Mouse (Mus musculus) intestine, embryonic 16.5 days (tissue): ENCODE data around the gene Cbfb. TPM values are rescaled to one million over a fixed set of nuclear protein-coding genes. Genes with fewer than 3 reads are reported as not detected.
"Not testable (repeated sequence)": the region's sequence is repeated elsewhere in the genome, so short reads cannot be mapped to it uniquely, and the experiment has no call there.

ENCODE experiments used
- ATAC-seq: fragments of 200-750 bp; cut with Nextera tagmentation; 2 replicates; pipeline ENCODE4 v1.8.0; 2017; ENCODE audit warnings: moderate TSS enrichment, moderate library complexity
- H3K27ac ChIP-seq: fragments of 300-500 bp; sonication (generic); 2 replicates; pipeline ENCODE4 v1.5.1; 2014; ENCODE audit warnings: mild to moderate bottlenecking, low read length
- H3K27me3 ChIP-seq: fragments of 300-500 bp; sonication (generic); replicated peaks from 2 replicates; pipeline ENCODE4 v1.6.1; 2014; ENCODE audit warnings: low read length, control low read depth, mixed read lengths; ENCODE audit not compliant: control insufficient read depth, insufficient read depth
- H3K36me3 ChIP-seq: fragments of 300-500 bp; sonication (generic); 2 replicates; pipeline ENCODE4 v1.6.1; 2014; ENCODE audit warnings: low read length, control low read depth; ENCODE audit not compliant: control insufficient read depth, insufficient read depth
- H3K4me1 ChIP-seq: fragments of 300-500 bp; sonication (generic); 2 replicates; pipeline ENCODE4 v1.6.1; 2014; ENCODE audit warnings: low read length, control low read depth, mixed read lengths; ENCODE audit not compliant: control insufficient read depth, insufficient read depth
- H3K4me2 ChIP-seq: fragments of 300-500 bp; sonication (generic); 2 replicates; pipeline ENCODE4 v1.6.1; 2014; ENCODE audit warnings: low read depth, low read length, control low read depth
- H3K4me3 ChIP-seq: fragments of 300-500 bp; sonication (generic); 2 replicates; pipeline ENCODE4 v1.5.1; 2014; ENCODE audit warnings: mild to moderate bottlenecking, low read length
- H3K9ac ChIP-seq: fragments of 300-500 bp; sonication (generic); 2 replicates; pipeline ENCODE4 v1.6.1; 2014; ENCODE audit warnings: low read depth, low read length
- H3K9me3 ChIP-seq: fragments of 300-500 bp; sonication (generic); 2 replicates; pipeline ENCODE4 v1.6.1; 2016; ENCODE audit warnings: low read length, control low read depth; ENCODE audit not compliant: control insufficient read depth
- WGBS: fragments of 180-500 bp; shearing (Covaris S2); extraction: QIAGEN DNeasy Blood & Tissue Kit; methylation state at CpG from one replicate; pipeline ENCODE4 v1.1.7; 2014; 5-methylcytosine and 5-hydroxymethylcytosine counted together
- polyA plus RNA-seq: library from polyadenylated mRNA; unstranded; fragments of >200 nt; fragmentation: Nextera tagmentation; extraction: Ambion mirVana; gene quantifications from 2 replicates; pipeline ENCODE4 v1.2.1, GENCODE M21; 2015

Cbfb gene
- polyA plus RNA-seq, 1 experiment from 2014 or later, result 28.2 TPM

DNA sequence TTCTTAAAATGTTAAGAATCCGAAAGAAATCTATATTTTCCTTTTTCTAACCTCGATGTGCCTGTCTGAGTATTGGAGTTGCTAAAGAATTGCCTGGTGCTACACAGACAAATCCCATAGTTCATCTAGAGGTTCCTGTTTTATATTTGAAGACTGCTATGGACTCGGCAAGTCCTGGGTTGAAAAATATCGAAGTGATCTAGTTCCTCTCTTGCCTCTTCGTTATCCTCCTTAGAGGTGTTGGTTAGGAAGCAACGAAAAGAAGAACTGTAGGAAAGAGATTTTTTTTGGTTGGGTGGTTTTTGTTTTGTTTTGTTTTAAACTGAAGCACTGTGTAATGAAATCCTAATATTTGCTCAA lies 1.5 kb downstream of the Cbfb start:
- no peaks in the 10 kb centered on the region for H3K9me3 ChIP-seq
- peaks cover under 1% of the 10 kb centered on the region; the same call in 1 of the 2 replicates for H3K36me3 ChIP-seq
- ATAC-seq, result no peak
- H3K27ac ChIP-seq, result no peak overlapping the region
- peak overlapping the region; percentile 98; the same call in 1 of the 2 replicates for H3K9ac ChIP-seq
- WGBS, result 14% methylated on average over 6 of the region's 6 CpGs
- peaks cover 7% of the 10 kb centered on the region; the same call in 1 of the 2 replicates for H3K4me1 ChIP-seq
- H3K4me2 ChIP-seq, result peak overlapping the region; percentile 63
- peak overlapping the region; percentile 95 for H3K4me3 ChIP-seq
- H3K27me3 ChIP-seq, result no peaks in the 10 kb centered on the region

DNA sequence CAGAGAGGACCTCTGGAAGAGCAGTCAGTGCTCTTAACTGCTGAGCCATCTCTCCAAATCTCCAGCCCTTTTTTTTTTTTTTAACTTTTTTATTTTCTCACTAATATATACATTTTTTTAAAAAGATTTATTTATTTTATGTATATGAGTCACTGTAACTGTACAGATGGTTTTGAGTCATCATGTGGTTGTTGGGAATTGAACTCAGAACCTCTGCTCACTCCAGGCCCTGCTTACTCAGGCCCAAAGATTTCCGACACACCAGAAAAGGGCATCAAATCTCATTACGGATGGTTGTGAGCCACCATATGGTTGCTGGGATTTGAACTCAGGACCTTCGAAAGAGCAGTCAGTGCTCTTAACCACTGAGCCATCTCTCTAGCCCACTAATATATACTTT lies 4.8 kb downstream of the Cbfb start:
- WGBS, result 88% methylated on average over 3 of the region's 3 CpGs
- not testable (repeated sequence) for H3K27ac ChIP-seq, ATAC-seq, H3K36me3 ChIP-seq, H3K9ac ChIP-seq, H3K4me2 ChIP-seq, H3K27me3 ChIP-seq, H3K9me3 ChIP-seq, H3K4me1 ChIP-seq, H3K4me3 ChIP-seq

DNA sequence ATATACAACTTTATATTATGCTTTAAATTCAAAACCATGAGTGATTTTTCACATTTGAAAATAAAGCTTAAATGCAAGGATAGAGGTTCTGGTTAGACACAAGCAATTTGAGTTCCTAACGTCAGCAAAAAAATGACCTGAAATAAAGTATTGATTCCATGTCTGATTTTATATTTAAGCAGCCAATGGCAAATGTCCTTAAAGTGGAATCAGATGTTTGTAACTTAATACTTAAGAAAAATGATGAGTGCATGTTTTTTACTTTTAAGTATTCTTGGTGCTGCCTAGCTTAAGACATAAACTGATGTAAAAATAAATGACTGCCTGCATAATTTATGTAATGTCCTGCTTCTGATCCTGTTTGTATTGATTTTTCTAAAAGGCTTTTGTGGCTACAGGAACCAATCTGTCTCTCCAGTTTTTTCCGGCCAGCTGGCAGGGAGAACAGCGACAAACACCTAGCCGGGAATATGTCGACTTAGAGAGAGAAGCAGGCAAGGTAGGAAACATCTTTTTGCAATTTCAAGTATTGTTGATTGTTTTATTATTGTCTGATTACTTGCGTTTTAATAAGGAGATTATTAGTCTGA lies 7.8 kb downstream of the Cbfb start:
- no peak overlapping the region for H3K9ac ChIP-seq
- WGBS, result 81% methylated on average over 6 of the region's 6 CpGs
- H3K4me2 ChIP-seq, result no peak overlapping the region
- H3K36me3 ChIP-seq, result peaks cover 4% of the 10 kb centered on the region; the same call in 1 of the 2 replicates
- no peak overlapping the region for H3K27ac ChIP-seq
- no peaks in the 10 kb centered on the region for H3K9me3 ChIP-seq
- no peak for ATAC-seq
- no peaks in the 10 kb centered on the region for H3K27me3 ChIP-seq
- no peak overlapping the region for H3K4me3 ChIP-seq
- H3K4me1 ChIP-seq, result peaks cover 2% of the 10 kb centered on the region; the same call in 1 of the 2 replicates

DNA sequence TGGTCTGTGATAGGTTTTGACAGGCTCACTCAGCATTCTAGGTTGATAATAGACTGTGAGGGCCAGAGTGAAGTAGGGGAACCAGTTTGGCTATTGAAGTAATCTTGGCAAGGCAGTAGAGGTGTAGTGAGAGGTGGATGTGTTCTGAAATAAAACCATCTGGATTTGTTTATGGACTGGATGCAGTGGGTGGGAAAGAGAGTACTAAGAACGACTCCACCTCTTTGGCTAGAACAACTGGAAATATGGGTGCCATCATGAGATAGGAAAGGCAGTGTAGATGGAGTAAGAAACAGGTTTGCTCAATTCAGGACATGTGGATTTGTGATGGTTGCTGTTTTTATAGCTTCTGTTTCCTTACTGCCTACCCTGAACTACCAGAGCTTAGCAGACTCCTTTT lies 11.7 kb downstream of the Cbfb start:
- WGBS, result 63% methylated on average over 1 of the region's 1 CpGs
- no peak overlapping the region for H3K9ac ChIP-seq
- H3K4me3 ChIP-seq, result no peak overlapping the region
- no peaks in the 10 kb centered on the region for H3K9me3 ChIP-seq
- 0 out of 2 replicates have a peak, but pooled peaks cover 1% of the 10 kb centered on the region for H3K36me3 ChIP-seq
- H3K27me3 ChIP-seq, result no peaks in the 10 kb centered on the region
- H3K4me2 ChIP-seq, result no peak overlapping the region
- no peak overlapping the region for H3K27ac ChIP-seq
- no peak for ATAC-seq
- no peaks in the 10 kb centered on the region for H3K4me1 ChIP-seq

DNA sequence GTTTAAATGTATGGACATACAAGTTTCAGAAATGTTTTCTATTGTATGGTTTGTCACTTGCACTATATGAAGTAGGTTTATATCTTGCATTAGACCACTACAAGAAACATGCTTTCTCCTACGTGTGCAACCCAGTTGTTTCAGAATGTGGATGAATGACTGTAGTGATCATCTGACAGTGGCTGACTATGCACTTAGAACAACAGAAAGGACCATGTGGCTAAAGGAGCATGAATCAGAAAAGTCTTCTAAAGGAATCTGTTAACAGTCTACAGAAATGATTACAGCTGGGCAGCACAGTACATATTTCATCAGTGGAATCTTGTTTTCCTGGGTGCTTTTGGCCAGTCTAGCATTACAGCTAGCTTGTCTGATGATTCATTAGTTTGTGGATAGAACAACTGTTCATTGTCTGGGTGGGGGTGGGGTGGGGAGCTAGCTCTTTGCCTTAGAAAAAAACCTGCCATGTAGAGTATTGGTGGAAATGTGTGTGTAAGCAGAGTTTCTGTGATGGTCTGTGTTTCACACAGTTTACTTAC lies 16.1 kb downstream of the Cbfb start:
- H3K4me3 ChIP-seq, result no peak overlapping the region
- 58% methylated on average over 1 of the region's 1 CpGs for WGBS
- no peak overlapping the region for H3K4me2 ChIP-seq
- no peaks in the 10 kb centered on the region for H3K36me3 ChIP-seq
- H3K4me1 ChIP-seq, result no peaks in the 10 kb centered on the region
- no peak for ATAC-seq
- no peak overlapping the region for H3K9ac ChIP-seq
- H3K9me3 ChIP-seq, result no peaks in the 10 kb centered on the region
- no peak overlapping the region for H3K27ac ChIP-seq
- no peaks in the 10 kb centered on the region for H3K27me3 ChIP-seq

DNA sequence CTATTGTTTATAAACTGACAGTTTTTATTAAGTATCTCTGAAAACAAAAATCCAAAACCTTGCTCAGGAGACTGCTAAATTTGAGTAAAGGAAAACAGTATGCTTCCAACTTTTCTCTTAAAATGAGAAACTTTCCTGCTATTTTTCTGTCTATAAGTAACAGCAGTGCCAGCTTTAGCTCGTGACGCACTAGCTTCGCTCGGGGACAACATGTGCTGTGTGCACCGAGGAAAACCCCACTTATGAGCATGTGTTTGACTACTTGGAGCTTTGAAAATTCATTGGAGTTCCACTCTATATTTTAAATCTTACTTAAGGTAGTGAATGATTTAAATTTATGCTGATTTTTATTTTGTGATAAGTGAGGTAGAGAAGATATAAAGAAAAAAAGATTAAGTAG lies 21.7 kb downstream of the Cbfb start:
- H3K9ac ChIP-seq, result no peak overlapping the region
- no peaks in the 10 kb centered on the region for H3K4me1 ChIP-seq
- no peak overlapping the region for H3K4me3 ChIP-seq
- ATAC-seq, result no peak
- peaks cover 8% of the 10 kb centered on the region; the same call in 1 of the 2 replicates for H3K36me3 ChIP-seq
- H3K27me3 ChIP-seq, result no peaks in the 10 kb centered on the region
- no peak overlapping the region for H3K27ac ChIP-seq
- H3K4me2 ChIP-seq, result no peak overlapping the region
- 94% methylated on average over 5 of the region's 5 CpGs for WGBS
- no peaks in the 10 kb centered on the region for H3K9me3 ChIP-seq

DNA sequence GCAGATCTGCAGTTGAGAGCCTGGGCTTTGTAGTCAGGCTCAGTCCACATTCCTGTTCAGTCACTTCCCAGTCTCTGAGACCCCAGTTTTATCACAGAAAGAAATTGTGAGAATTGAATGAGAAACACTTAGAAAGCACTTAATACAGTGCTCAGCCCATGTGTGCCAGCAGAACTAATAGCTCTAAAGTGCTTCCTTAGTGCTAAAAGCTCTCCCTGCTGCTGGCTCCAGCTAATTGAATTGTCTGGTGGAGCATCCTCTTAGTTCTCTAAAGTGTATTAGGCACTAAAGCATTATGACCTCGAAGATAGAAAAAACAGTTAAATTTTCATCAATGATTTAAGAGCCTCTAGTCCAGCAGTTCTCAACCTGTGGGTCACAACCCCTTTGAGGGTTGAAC lies 35.3 kb downstream of the Cbfb start:
- H3K4me2 ChIP-seq, result no peak overlapping the region
- no peaks in the 10 kb centered on the region for H3K9me3 ChIP-seq
- no peak for ATAC-seq
- H3K9ac ChIP-seq, result no peak overlapping the region
- 0 out of 2 replicates have a peak, but pooled peaks cover 2% of the 10 kb centered on the region for H3K36me3 ChIP-seq
- no peak overlapping the region for H3K27ac ChIP-seq
- H3K4me1 ChIP-seq, result no peaks in the 10 kb centered on the region
- no peaks in the 10 kb centered on the region for H3K27me3 ChIP-seq
- WGBS, result 77% methylated on average over 1 of the region's 1 CpGs
- H3K4me3 ChIP-seq, result no peak overlapping the region

DNA sequence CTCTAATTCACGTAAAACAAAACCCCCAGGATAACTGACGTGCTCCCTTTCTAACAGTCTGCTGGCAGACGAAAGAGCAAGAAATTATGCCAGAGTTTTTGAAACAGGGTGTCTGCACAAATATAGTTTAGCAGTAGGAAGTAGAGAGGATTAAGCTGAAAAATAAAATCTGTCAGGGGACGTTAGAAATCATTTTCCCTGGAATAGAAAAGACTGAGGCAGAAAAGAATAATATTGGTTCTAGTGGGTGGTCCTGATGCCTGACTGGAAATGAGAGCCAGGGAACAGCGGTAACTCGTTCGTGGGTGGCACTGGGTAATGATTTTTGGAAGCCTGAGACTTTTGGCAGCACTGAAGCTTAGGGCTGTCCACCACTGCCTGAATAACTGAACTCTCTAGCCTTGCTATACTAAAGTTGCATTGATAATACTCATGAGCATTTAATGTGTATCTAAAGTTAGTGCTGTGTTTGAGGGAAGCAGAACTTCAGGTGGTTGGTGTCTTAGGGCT lies 36.3 kb downstream of the Cbfb start:
- H3K9ac ChIP-seq, result no peak overlapping the region
- ATAC-seq, result no peak
- H3K4me3 ChIP-seq, result no peak overlapping the region
- no peaks in the 10 kb centered on the region for H3K9me3 ChIP-seq
- H3K36me3 ChIP-seq, result no peaks in the 10 kb centered on the region
- H3K27ac ChIP-seq, result no peak overlapping the region
- no peaks in the 10 kb centered on the region for H3K27me3 ChIP-seq
- H3K4me1 ChIP-seq, result no peaks in the 10 kb centered on the region
- H3K4me2 ChIP-seq, result no peak overlapping the region
- 80% methylated on average over 7 of the region's 7 CpGs for WGBS

DNA sequence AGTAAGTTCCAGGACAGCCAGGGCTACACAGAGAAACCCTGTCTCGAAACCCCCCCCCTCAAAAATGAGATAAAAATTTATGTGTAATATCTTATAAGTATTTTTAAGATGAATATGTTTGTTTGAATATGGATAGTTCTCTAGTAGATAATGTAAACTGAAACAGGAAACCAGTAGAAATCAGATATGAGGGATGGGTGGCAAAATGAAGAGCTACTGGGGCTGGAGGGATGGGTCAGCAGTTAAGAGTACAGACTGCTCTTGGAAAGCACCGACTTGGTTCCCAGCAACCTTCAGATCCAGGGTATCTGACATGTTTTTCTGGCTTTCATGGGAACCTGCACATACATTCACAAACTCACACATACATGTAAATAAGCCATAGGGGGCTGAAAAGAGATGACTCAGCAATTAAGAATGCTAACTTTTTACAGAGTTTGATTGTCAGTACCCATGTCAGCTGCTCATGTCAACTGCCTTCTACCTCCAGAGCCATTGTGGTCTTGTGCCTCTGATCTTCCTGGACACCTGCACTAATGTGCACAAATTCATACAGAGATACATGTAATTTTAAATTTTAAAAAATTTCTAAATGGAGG lies 37.3 kb downstream of the Cbfb start:
- Histone ChIP-seq H3K27me3 (no peaks in the 10 kb centered on the region), H3K9me3 (no peaks in the 10 kb centered on the region), H3K4me1 (no peaks in the 10 kb centered on the region), H3K4me3 (no peak overlapping the region), H3K27ac (no peak overlapping the region), H3K4me2 (no peak overlapping the region), H3K36me3 (no peaks in the 10 kb centered on the region), H3K9ac (no peak overlapping the region)
- no peak for ATAC-seq
- WGBS, result 89% methylated on average over 2 of the region's 2 CpGs
